Mouse (Mus musculus) testis, adult 2 months (tissue): Measurements from ENCODE around the gene Pdcd10. TPM values are rescaled to one million over a fixed set of nuclear protein-coding genes. Genes with fewer than 3 reads are reported as not detected.
A peak's percentile ranks its signal among the peaks of the same experiment; 100 is the strongest.

Experiments
- H3K27ac ChIP-seq: fragments of 200-500 bp; 2 replicates; pipeline ENCODE4 v1.5.1; 2012; ENCODE audit warnings: low read depth, low read length; ENCODE audit not compliant: control insufficient read depth, insufficient read depth
- H3K27me3 ChIP-seq: fragments of 200-500 bp; 2 replicates; pipeline ENCODE4 v1.6.1; 2012; ENCODE audit warnings: mild to moderate bottlenecking, low read length, moderate library complexity; ENCODE audit not compliant: control insufficient read depth, insufficient read depth
- H3K36me3 ChIP-seq: fragments of 200-500 bp; 2 replicates; pipeline ENCODE4 v1.6.1; 2012; ENCODE audit warnings: mild to moderate bottlenecking, low read length; ENCODE audit not compliant: control insufficient read depth, insufficient read depth
- H3K4me1 ChIP-seq: fragments of 200-500 bp; 2 replicates; pipeline ENCODE4 v1.6.1; 2012; ENCODE audit warnings: low read length; ENCODE audit not compliant: control insufficient read depth, insufficient read depth
- H3K4me3 ChIP-seq: fragments of 200-500 bp; 2 replicates; pipeline ENCODE4 v1.5.1; 2012; ENCODE audit warnings: low read depth, mild to moderate bottlenecking, low read length, moderate library complexity, mixed read lengths; ENCODE audit not compliant: control insufficient read depth
- CTCF ChIP-seq: fragments of 200-500 bp; IDR thresholded peaks from 2 replicates; pipeline ENCODE4 v1.5.1; 2012; ENCODE audit warnings: low read depth, mild to moderate bottlenecking, inconsistent platforms, low read length, moderate library complexity; ENCODE audit not compliant: control insufficient read depth, insufficient read depth, insufficient replicate concordance
- POLR2A ChIP-seq: fragments of 200-500 bp; IDR thresholded peaks from 2 replicates; pipeline ENCODE4 v1.6.1; 2012; ENCODE audit warnings: low read depth, mild to moderate bottlenecking, inconsistent platforms, low read length, moderate library complexity; ENCODE audit not compliant: control insufficient read depth
- polyA plus RNA-seq: library from polyadenylated mRNA; depleted of rRNA; stranded (reverse); fragments of >200 nt; gene quantifications from 2 replicates; pipeline ENCODE4 v1.2.3, GENCODE M21; 2012

The Pdcd10 gene
- polyA plus RNA-seq, 1 experiment = 11.5 TPM

- peaks cover 7% of the 10 kb centered on the region for H3K4me1 ChIP-seq
- H3K27me3 ChIP-seq = no peaks in the 10 kb centered on the region
- H3K27ac ChIP-seq = peak overlapping the region; percentile 86
- no peaks in the 10 kb centered on the region for H3K36me3 ChIP-seq
- peak overlapping the region; percentile 90 for H3K4me3 ChIP-seq
- peak; percentile 29; the same call in 1 of the 2 replicates for TF ChIP-seq POLR2A
- no peak for TF ChIP-seq CTCF
These were observed 448 bp downstream of the Pdcd10 start for GRCm38 (mm10) chr3:75556121-75556694.

GRCm38 (mm10) chr3:75551248-75551647 lies 5.4 kb downstream of the Pdcd10 start:
- H3K4me3 ChIP-seq = no peak overlapping the region
- peaks cover 2% of the 10 kb centered on the region; the same call in 1 of the 2 replicates for H3K4me1 ChIP-seq
- no peak for TF ChIP-seq POLR2A
- TF ChIP-seq CTCF = no peak
- H3K27me3 ChIP-seq = no peaks in the 10 kb centered on the region
- no peak overlapping the region for H3K27ac ChIP-seq
- H3K36me3 ChIP-seq = no peaks in the 10 kb centered on the region

GRCm38 (mm10) chr3:75544287-75544686 lies 12.4 kb downstream of the Pdcd10 start:
- no peaks in the 10 kb centered on the region for H3K36me3 ChIP-seq
- no peak overlapping the region for H3K4me3 ChIP-seq
- no peaks in the 10 kb centered on the region for H3K27me3 ChIP-seq
- H3K27ac ChIP-seq = no peak overlapping the region
- H3K4me1 ChIP-seq = no peaks in the 10 kb centered on the region
- TF ChIP-seq POLR2A (no peak), CTCF (no peak)

GRCm38 (mm10) chr3:75542852-75543251 lies 13.8 kb downstream of the Pdcd10 start:
- peaks cover 1% of the 10 kb centered on the region; the same call in 1 of the 2 replicates for H3K36me3 ChIP-seq
- H3K27me3 ChIP-seq = no peaks in the 10 kb centered on the region
- H3K4me3 ChIP-seq = no peak overlapping the region
- H3K27ac ChIP-seq = no peak overlapping the region
- TF ChIP-seq POLR2A = no peak
- TF ChIP-seq CTCF = no peak
- H3K4me1 ChIP-seq = no peaks in the 10 kb centered on the region

GRCm38 (mm10) chr3:75541259-75541658 lies 15.4 kb downstream of the Pdcd10 start:
- H3K4me3 ChIP-seq = no peak overlapping the region
- no peaks in the 10 kb centered on the region for H3K27me3 ChIP-seq
- TF ChIP-seq CTCF = no peak
- no peak for TF ChIP-seq POLR2A
- no peaks in the 10 kb centered on the region for H3K4me1 ChIP-seq
- no peak overlapping the region for H3K27ac ChIP-seq
- H3K36me3 ChIP-seq = peaks cover 1% of the 10 kb centered on the region; the same call in 1 of the 2 replicates

GRCm38 (mm10) chr3:75534045-75534834 lies 22.4 kb downstream of the Pdcd10 start:
- H3K36me3 ChIP-seq = peaks cover 1% of the 10 kb centered on the region; the same call in 1 of the 2 replicates
- no peaks in the 10 kb centered on the region for H3K27me3 ChIP-seq
- TF ChIP-seq POLR2A (no peak), CTCF (no peak)
- no peak overlapping the region for H3K27ac ChIP-seq
- H3K4me1 ChIP-seq = no peaks in the 10 kb centered on the region
- no peak overlapping the region for H3K4me3 ChIP-seq

GRCm38 (mm10) chr3:75531074-75531473 lies 25.6 kb downstream of the Pdcd10 start:
- no peaks in the 10 kb centered on the region for H3K27me3 ChIP-seq
- no peaks in the 10 kb centered on the region for H3K4me1 ChIP-seq
- TF ChIP-seq POLR2A = no peak
- TF ChIP-seq CTCF = no peak
- H3K36me3 ChIP-seq = no peaks in the 10 kb centered on the region
- no peak overlapping the region for H3K27ac ChIP-seq
- no peak overlapping the region for H3K4me3 ChIP-seq
